Mouse (Mus musculus): ENCODE results near the gene Fezf2. TPM values are rescaled to one million over a fixed set of nuclear protein-coding genes. Genes with fewer than 3 reads are reported as not detected.

Gene Fezf2
- polyA plus RNA-seq, 1 experiment from 2014 or later = not detected

GRCm38 (mm10) chr14:12344061-12344745, 3.8 kb downstream of the Fezf2 start:
- no peak overlapping the region; the same call in 1 of the 2 replicates for H3K4me2 ChIP-seq (replicated peaks; ENCODE audit: low read depth)
- 4% methylated on average over 24 of the region's 24 CpGs for WGBS
- DNase-seq (ENCODE audit: low spot score) = no peak

GRCm38 (mm10) chr14:12343451-12343941, 4.5 kb downstream of the Fezf2 start:
- no peaks in the 10 kb centered on the region for H3K9me3 ChIP-seq (ENCODE audit: control insufficient read depth, low read length)
- no peak overlapping the region for H3K4me3 ChIP-seq (ENCODE audit: low read depth, low read length)
- ATAC-seq (ENCODE audit: low FRiP score, low TSS enrichment) = no peak
- no peaks in the 10 kb centered on the region for H3K36me3 ChIP-seq (ENCODE audit: control insufficient read depth, insufficient read depth, low read length)
- H3K4me2 ChIP-seq (replicated peaks; ENCODE audit: low read depth) = no peak overlapping the region
- H3K27me3 ChIP-seq (ENCODE audit: control insufficient read depth, insufficient read depth, low read length) = peaks cover 56% of the 10 kb centered on the region
- WGBS = 6% methylated on average over 20 of the region's 20 CpGs
- no peaks in the 10 kb centered on the region for H3K4me1 ChIP-seq (replicated peaks; ENCODE audit: control insufficient read depth, insufficient read depth)
- H3K27ac ChIP-seq (replicated peaks) = no peak overlapping the region
- TF ChIP-seq CTCF (IDR thresholded peaks at IDR 0.05; ENCODE audit: low read depth) (no peak), EP300 (optimal IDR thresholded peaks at IDR 0.05) (no peak)
- H3K9ac ChIP-seq (ENCODE audit: low read length) = no peak overlapping the region
- DNase-seq (ENCODE audit: low spot score) = no peak

More at GRCm38 (mm10) chr14:12344061-12344745, 3.8 kb downstream of the Fezf2 start:
- H3K4me1 ChIP-seq (replicated peaks; ENCODE audit: control insufficient read depth, insufficient read depth) = no peaks in the 10 kb centered on the region
- no peaks in the 10 kb centered on the region for H3K36me3 ChIP-seq (ENCODE audit: control insufficient read depth, insufficient read depth, low read length)
- TF ChIP-seq EP300 (optimal IDR thresholded peaks at IDR 0.05) = no peak
- TF ChIP-seq CTCF (IDR thresholded peaks at IDR 0.05; ENCODE audit: low read depth) = no peak
- no peaks in the 10 kb centered on the region for H3K9me3 ChIP-seq (ENCODE audit: control insufficient read depth, low read length)
- H3K9ac ChIP-seq (ENCODE audit: low read length) = no peak overlapping the region
- H3K4me3 ChIP-seq (ENCODE audit: low read depth, low read length) = peak overlapping the region; percentile 15; the same call in 1 of the 2 replicates
- no peak for ATAC-seq (ENCODE audit: low FRiP score, low TSS enrichment)
- peaks cover 53% of the 10 kb centered on the region for H3K27me3 ChIP-seq (ENCODE audit: control insufficient read depth, insufficient read depth, low read length)
- no peak overlapping the region for H3K27ac ChIP-seq (replicated peaks)

GRCm38 (mm10) chr14:12342458-12343131, 5.4 kb downstream of the Fezf2 start:
- no peak overlapping the region for H3K4me2 ChIP-seq (replicated peaks; ENCODE audit: low read depth)
- no peaks in the 10 kb centered on the region for H3K9me3 ChIP-seq (ENCODE audit: control insufficient read depth, low read length)
- WGBS = 10% methylated on average over 23 of the region's 23 CpGs
- peaks cover 53% of the 10 kb centered on the region for H3K27me3 ChIP-seq (ENCODE audit: control insufficient read depth, insufficient read depth, low read length)
- no peaks in the 10 kb centered on the region for H3K4me1 ChIP-seq (replicated peaks; ENCODE audit: control insufficient read depth, insufficient read depth)
- H3K9ac ChIP-seq (ENCODE audit: low read length) = no peak overlapping the region
- TF ChIP-seq CTCF (IDR thresholded peaks at IDR 0.05; ENCODE audit: low read depth) (no peak), EP300 (optimal IDR thresholded peaks at IDR 0.05) (no peak)
- H3K36me3 ChIP-seq (ENCODE audit: control insufficient read depth, insufficient read depth, low read length) = no peaks in the 10 kb centered on the region
- ATAC-seq (ENCODE audit: low FRiP score, low TSS enrichment) = no peak
- no peak for DNase-seq (ENCODE audit: low spot score)
- no peak overlapping the region for H3K4me3 ChIP-seq (ENCODE audit: low read depth, low read length)
- no peak overlapping the region for H3K27ac ChIP-seq (replicated peaks)

GRCm38 (mm10) chr14:12341789-12342457, 6.1 kb downstream of the Fezf2 start:
- 9% methylated on average over 24 of the region's 24 CpGs for WGBS
- Histone ChIP-seq H3K27ac (replicated peaks) (no peak overlapping the region), H3K36me3 (ENCODE audit: control insufficient read depth, insufficient read depth, low read length) (no peaks in the 10 kb centered on the region), H3K4me2 (replicated peaks; ENCODE audit: low read depth) (no peak overlapping the region), H3K9ac (ENCODE audit: low read length) (no peak overlapping the region), H3K4me3 (ENCODE audit: low read depth, low read length) (no peak overlapping the region), H3K27me3 (ENCODE audit: control insufficient read depth, insufficient read depth, low read length) (peaks cover 58% of the 10 kb centered on the region), H3K4me1 (replicated peaks; ENCODE audit: control insufficient read depth, insufficient read depth) (no peaks in the 10 kb centered on the region), H3K9me3 (ENCODE audit: control insufficient read depth, low read length) (no peaks in the 10 kb centered on the region)
- TF ChIP-seq EP300 (optimal IDR thresholded peaks at IDR 0.05) (no peak), CTCF (IDR thresholded peaks at IDR 0.05; ENCODE audit: low read depth) (no peak)
- no peak for DNase-seq (ENCODE audit: low spot score)
- ATAC-seq (ENCODE audit: low FRiP score, low TSS enrichment) = no peak

- Histone ChIP-seq H3K4me2 (replicated peaks; ENCODE audit: low read depth) (peak overlapping the region; percentile 23; the same call in 1 of the 2 replicates), H3K4me1 (replicated peaks; ENCODE audit: control insufficient read depth, insufficient read depth) (no peaks in the 10 kb centered on the region), H3K27me3 (ENCODE audit: control insufficient read depth, insufficient read depth, low read length) (peaks cover 55% of the 10 kb centered on the region), H3K36me3 (ENCODE audit: control insufficient read depth, insufficient read depth, low read length) (no peaks in the 10 kb centered on the region), H3K27ac (replicated peaks) (no peak overlapping the region), H3K4me3 (ENCODE audit: low read depth, low read length) (no peak overlapping the region), H3K9ac (ENCODE audit: low read length) (no peak overlapping the region), H3K9me3 (ENCODE audit: control insufficient read depth, low read length) (no peaks in the 10 kb centered on the region)
- DNase-seq (ENCODE audit: low spot score) = no peak
- ATAC-seq (ENCODE audit: low FRiP score, low TSS enrichment) = no peak
- 1% methylated on average over 42 of the region's 42 CpGs for WGBS
- TF ChIP-seq EP300 (optimal IDR thresholded peaks at IDR 0.05) (no peak), CTCF (IDR thresholded peaks at IDR 0.05; ENCODE audit: low read depth) (peak; percentile 30; the same call in 1 of the 2 replicates)
Measured at GRCm38 (mm10) chr14:12341075-12341788, 6.8 kb downstream of the Fezf2 start.
